9 mouse cellular contexts compared by ENCODE assay signal in genomic region chr13:6341102-6341737, GRCm38 (mm10).
DNase-seq lines count a peak whose midpoint lies in the region; ATAC-seq lines count a peak whose summit lies in the region.
"Had no signal": no experiment of that assay in that cellular context is flagged by ENCODE, and none has a peak within 500 bp of the region (broad histone marks: within the 10 kb centered on the region; RNA-seq: fewer than 3 reads in every experiment).

No protein-coding gene starts in this region.

- intact Hi-C loops in left cerebral cortex, postnatal 36 days (cut with DNase I) = loop anchor here (5.0 to 10.0 kb wide), 2 partner anchors 124 to 149 kb away; no protein-coding TSS in a partner anchor

- no peak overlapping the region for H3K9ac ChIP-seq in forebrain, embryonic 13.5 days
- no peak overlapping the region for H3K9ac ChIP-seq in forebrain, embryonic 11.5 days (ENCODE audit: low read length)
- no peak overlapping the region for H3K9ac ChIP-seq in hindbrain, embryonic 14.5 days

- DNase-seq in forebrain, embryonic 11.5 days (ENCODE audit: low spot score) = no peak
- DNase-seq in brain, embryonic 18.5 days (ENCODE audit: low read depth, low spot score) = peak; percentile 46
- peak; percentile 30 for DNase-seq in hindbrain, embryonic 14.5 days (ENCODE audit: low spot score)
- DNase-seq in left cerebral cortex, postnatal 36 days (ENCODE audit: low spot score in 2 of 2) = peak; percentile 69 to 77
- DNase-seq in thymus, postnatal 0 days (ENCODE audit: low spot score) = no peak
- no peak for DNase-seq in testis, postnatal 14 days (ENCODE audit: low spot score)
- DNase-seq in adrenal gland, adult 2 months = no peak

- no peak overlapping the region for H3K4me2 ChIP-seq in forebrain, embryonic 13.5 days
- no peak overlapping the region for H3K4me2 ChIP-seq in forebrain, embryonic 11.5 days (ENCODE audit: low read depth, low read length, severe bottlenecking)
- H3K4me2 ChIP-seq in hindbrain, embryonic 14.5 days (replicated peaks) = no peak overlapping the region

- no peak overlapping the region for H3K27ac ChIP-seq in forebrain, embryonic 13.5 days
- H3K27ac ChIP-seq in forebrain, embryonic 11.5 days (ENCODE audit: low read depth, low read length) = no peak overlapping the region
- peak overlapping the region; percentile 54 for H3K27ac ChIP-seq in hindbrain, embryonic 14.5 days

- H3K9me3 ChIP-seq in forebrain, embryonic 13.5 days (replicated peaks) = no peaks in the 10 kb centered on the region
- H3K9me3 ChIP-seq in forebrain, embryonic 11.5 days (ENCODE audit: control insufficient read depth, low read length) = no peaks in the 10 kb centered on the region
- no peaks in the 10 kb centered on the region for H3K9me3 ChIP-seq in hindbrain, embryonic 14.5 days (ENCODE audit: control insufficient read depth, low read length)

- no peaks in the 10 kb centered on the region for H3K36me3 ChIP-seq in forebrain, embryonic 13.5 days (ENCODE audit: poor library complexity, severe bottlenecking)
- H3K36me3 ChIP-seq in forebrain, embryonic 11.5 days (ENCODE audit: control insufficient read depth, insufficient read depth, low read length) = no peaks in the 10 kb centered on the region
- no peaks in the 10 kb centered on the region for H3K36me3 ChIP-seq in hindbrain, embryonic 14.5 days (replicated peaks; ENCODE audit: control insufficient read depth, insufficient read depth)

- H3K4me3 ChIP-seq in forebrain, embryonic 13.5 days = no peak overlapping the region
- H3K4me3 ChIP-seq in forebrain, embryonic 11.5 days (ENCODE audit: low read depth, low read length) = no peak overlapping the region
- no peak overlapping the region for H3K4me3 ChIP-seq in hindbrain, embryonic 14.5 days (replicated peaks; ENCODE audit: low read length)

- ATAC-seq in forebrain, embryonic 13.5 days = peak; percentile 90
- no peak for ATAC-seq in forebrain, embryonic 11.5 days (replicated peaks; ENCODE audit: low FRiP score)
- peak; percentile 81 for ATAC-seq in hindbrain, embryonic 14.5 days (ENCODE audit: low FRiP score)
- ATAC-seq: activated CD4-positive, CD25-positive, alpha-beta regulatory T cell, adult 4 months had no signal

- H3K27me3 ChIP-seq in forebrain, embryonic 13.5 days = no peaks in the 10 kb centered on the region
- H3K27me3 ChIP-seq in forebrain, embryonic 11.5 days (ENCODE audit: control insufficient read depth, insufficient read depth, low read length) = no peaks in the 10 kb centered on the region
- no peaks in the 10 kb centered on the region for H3K27me3 ChIP-seq in hindbrain, embryonic 14.5 days (ENCODE audit: control insufficient read depth, insufficient read depth, low read length)

- H3K4me1 ChIP-seq in forebrain, embryonic 13.5 days = no peaks in the 10 kb centered on the region
- H3K4me1 ChIP-seq in forebrain, embryonic 11.5 days (replicated peaks; ENCODE audit: control insufficient read depth, insufficient read depth, low read length) = no peaks in the 10 kb centered on the region
- peaks cover 4% of the 10 kb centered on the region; the same call in 1 of the 2 replicates for H3K4me1 ChIP-seq in hindbrain, embryonic 14.5 days (replicated peaks; ENCODE audit: control insufficient read depth, insufficient read depth, low read length)

- WGBS in forebrain, embryonic 13.5 days = 73% methylated on average over 3 of the region's 3 CpGs
- 79% methylated on average over 3 of the region's 3 CpGs for WGBS in forebrain, embryonic 11.5 days
- 46% methylated on average over 3 of the region's 3 CpGs for WGBS in hindbrain, embryonic 14.5 days

Comparison
In these comparisons a context has a peak if more than half of its experiments do, and no peak if none do; other contexts are left out.
1. DNase-seq: peak in brain, embryonic 18.5 days (single experiment), hindbrain, embryonic 14.5 days (single experiment) and left cerebral cortex, postnatal 36 days (2 of 2); none in forebrain, embryonic 11.5 days (single experiment), thymus, postnatal 0 days (single experiment), testis, postnatal 14 days (single experiment) and adrenal gland, adult 2 months (single experiment).